Mouse (Mus musculus) bone marrow, adult 2 months (tissue): ENCODE data around the gene Sgo2a.

Experiments
- CTCF ChIP-seq: fragments of 200-500 bp; IDR thresholded peaks from 2 replicates; pipeline ENCODE4 v1.5.1; 2011; ENCODE audit warnings: low read length, control low read depth; ENCODE audit not compliant: control insufficient read depth, insufficient read depth
- POLR2A ChIP-seq: fragments of 200-500 bp; IDR thresholded peaks from 2 replicates; pipeline ENCODE4 v1.6.1; 2011; ENCODE audit warnings: low read depth, mild to moderate bottlenecking, control low read depth, low read length, borderline replicate concordance; ENCODE audit not compliant: control insufficient read depth

DNA sequence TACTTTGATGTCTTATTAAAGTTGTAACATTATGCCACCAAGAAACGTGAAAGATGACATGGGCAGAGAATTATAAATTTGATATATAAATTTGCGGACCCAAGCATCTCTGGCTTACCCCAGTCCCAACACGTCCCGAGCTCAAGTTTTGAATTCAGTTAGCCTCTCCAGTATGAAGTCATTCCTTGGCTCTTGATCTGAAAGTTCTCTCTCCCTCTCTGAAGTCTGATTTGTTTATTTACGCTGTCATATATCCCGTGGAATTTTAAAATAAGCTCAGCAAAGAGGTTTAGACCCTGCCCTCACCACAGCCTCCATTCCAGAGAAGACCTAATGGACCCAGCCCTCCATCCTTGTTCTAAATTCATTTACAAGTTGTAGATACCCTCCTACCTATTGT, 73.4 kb downstream of the Sgo2a start:
- TF ChIP-seq POLR2A: no peak
- no peak for TF ChIP-seq CTCF
